Mouse (Mus musculus) midbrain, embryonic 15.5 days (tissue): ENCODE data around the gene Ptprd. TPM values are rescaled to one million over a fixed set of nuclear protein-coding genes. Genes with fewer than 3 reads are reported as not detected.

ENCODE experiments used
- ATAC-seq: fragments of 200-750 bp; cut with Nextera tagmentation; replicated peaks from 2 replicates; pipeline ENCODE4 v1.8.0; 2017; ENCODE audit warnings: moderate TSS enrichment
- H3K27ac ChIP-seq: fragments of 300-500 bp; sonication (generic); 2 replicates; pipeline ENCODE4 v1.5.1; 2015; ENCODE audit warnings: mild to moderate bottlenecking, inconsistent platforms
- H3K27me3 ChIP-seq: fragments of 300-500 bp; sonication (generic); replicated peaks from 2 replicates; pipeline ENCODE4 v1.6.1; 2015; ENCODE audit warnings: inconsistent platforms
- H3K36me3 ChIP-seq: fragments of 300-500 bp; sonication (generic); replicated peaks from 2 replicates; pipeline ENCODE4 v1.6.1; 2015; ENCODE audit warnings: inconsistent platforms
- H3K4me1 ChIP-seq: fragments of 300-500 bp; sonication (generic); 2 replicates; pipeline ENCODE4 v1.6.1; 2015; ENCODE audit warnings: inconsistent platforms
- H3K4me2 ChIP-seq: fragments of 300-500 bp; sonication (generic); 2 replicates; pipeline ENCODE4 v1.6.1; 2015; ENCODE audit warnings: inconsistent platforms, mild to moderate bottlenecking, moderate library complexity
- H3K4me3 ChIP-seq: fragments of 300-500 bp; sonication (generic); 2 replicates; pipeline ENCODE4 v1.5.1; 2015; ENCODE audit warnings: mild to moderate bottlenecking, inconsistent platforms
- H3K9ac ChIP-seq: fragments of 300-500 bp; sonication (generic); 2 replicates; pipeline ENCODE4 v1.6.1; 2015; ENCODE audit warnings: mild to moderate bottlenecking, inconsistent platforms
- H3K9me3 ChIP-seq: fragments of 300-500 bp; sonication (generic); 2 replicates; pipeline ENCODE4 v1.6.1; 2016; ENCODE audit warnings: inconsistent platforms
- WGBS: fragments of 180-500 bp; shearing (Covaris S2); methylation state at CpG from one replicate; pipeline ENCODE4 v1.1.7; 2015; ENCODE audit warnings: mixed read lengths; 5-methylcytosine and 5-hydroxymethylcytosine counted together
- polyA plus RNA-seq: library from polyadenylated mRNA; unstranded; fragments of >200 nt; fragmentation: Nextera tagmentation; extraction: Ambion mirVana; gene quantifications from 2 replicates; pipeline ENCODE4 v1.2.1, GENCODE M21; 2015

Gene Ptprd
- polyA plus RNA-seq, 1 experiment from 2014 or later: 91.7 TPM

DNA sequence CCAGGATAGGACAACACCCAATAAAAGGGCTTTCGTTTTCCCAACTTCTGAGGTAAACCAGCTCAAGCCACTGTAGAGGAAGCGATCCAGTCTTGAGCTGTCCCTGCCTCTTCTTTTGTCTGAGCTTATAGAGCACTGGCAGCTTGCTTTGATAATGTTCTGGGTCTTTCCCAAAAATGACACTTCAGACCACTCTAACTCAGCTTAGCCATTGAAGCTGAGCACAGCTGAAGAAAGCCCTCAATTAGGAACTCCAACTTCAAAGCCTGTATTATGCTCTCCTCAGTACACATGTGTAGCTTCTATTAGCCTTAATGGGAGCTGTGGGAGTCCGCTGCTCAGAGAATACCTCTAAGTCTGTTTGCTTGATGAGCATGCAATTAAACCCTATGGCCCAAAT, 1988.0 kb downstream of the Ptprd start:
- 0 out of 2 replicates have a peak, but pooled peaks have one; percentile 39 for ATAC-seq
- 40% methylated on average over 3 of the region's 3 CpGs for WGBS
- H3K4me3 ChIP-seq: no peak overlapping the region

DNA sequence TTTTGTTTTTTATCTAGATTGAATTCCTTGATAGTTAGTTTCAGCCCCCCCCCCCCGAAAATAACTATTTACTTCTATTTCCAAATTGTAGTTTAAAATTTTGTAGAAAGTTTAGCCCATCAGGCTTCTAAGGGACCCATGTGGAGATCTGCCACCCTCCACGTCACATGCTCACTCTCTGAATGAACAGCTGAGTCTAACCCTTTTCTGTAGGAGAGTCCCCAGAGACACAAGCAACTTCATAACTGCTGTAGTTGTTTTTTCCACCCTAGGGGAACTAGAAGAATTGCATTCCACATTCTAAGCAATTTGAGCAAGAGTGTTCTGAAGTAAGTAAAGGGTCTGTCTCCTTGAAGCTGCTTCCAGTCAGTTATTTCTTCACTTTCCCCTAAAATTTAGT, 1989.2 kb downstream of the Ptprd start:
- Histone ChIP-seq H3K27ac (no peak overlapping the region), H3K9ac (no peak overlapping the region), H3K4me2 (no peak overlapping the region), H3K36me3 (no peaks in the 10 kb centered on the region), H3K4me3 (no peak overlapping the region), H3K4me1 (no peaks in the 10 kb centered on the region), H3K27me3 (no peaks in the 10 kb centered on the region), H3K9me3 (no peaks in the 10 kb centered on the region)
- WGBS: 67% methylated on average over 2 of the region's 2 CpGs
- ATAC-seq: no peak

More for the DNA sequence above, 1988.0 kb downstream of the Ptprd start:
- Histone ChIP-seq H3K36me3 (no peaks in the 10 kb centered on the region), H3K9me3 (no peaks in the 10 kb centered on the region), H3K27me3 (no peaks in the 10 kb centered on the region), H3K27ac (no peak overlapping the region), H3K4me2 (no peak overlapping the region), H3K9ac (no peak overlapping the region), H3K4me1 (no peaks in the 10 kb centered on the region)

DNA sequence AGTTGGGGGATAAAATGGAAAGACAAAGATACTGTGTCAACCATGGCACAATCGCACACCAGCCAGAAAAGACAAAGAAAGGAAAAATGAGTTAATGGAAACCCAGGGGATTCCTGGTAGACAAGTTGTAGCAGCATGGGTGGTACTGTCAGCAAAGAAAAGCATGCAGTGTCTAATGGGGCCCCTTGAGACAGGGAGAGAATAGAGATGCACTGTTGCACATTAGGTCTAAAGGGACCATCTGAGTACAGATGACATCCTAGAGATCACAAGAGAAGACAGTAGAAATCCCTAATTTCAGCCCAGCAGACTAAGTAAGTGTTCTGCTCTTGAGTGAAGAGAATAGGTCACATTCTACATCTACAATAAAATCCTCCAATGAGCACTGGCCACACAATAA, 1993.7 kb downstream of the Ptprd start:
- Histone ChIP-seq H3K4me3 (no peak overlapping the region), H3K9me3 (no peaks in the 10 kb centered on the region), H3K4me2 (no peak overlapping the region), H3K27me3 (no peaks in the 10 kb centered on the region), H3K27ac (no peak overlapping the region), H3K36me3 (no peaks in the 10 kb centered on the region), H3K9ac (no peak overlapping the region), H3K4me1 (no peaks in the 10 kb centered on the region)
- peak; percentile 71 for ATAC-seq
- 50% methylated on average over 1 of the region's 1 CpGs for WGBS

DNA sequence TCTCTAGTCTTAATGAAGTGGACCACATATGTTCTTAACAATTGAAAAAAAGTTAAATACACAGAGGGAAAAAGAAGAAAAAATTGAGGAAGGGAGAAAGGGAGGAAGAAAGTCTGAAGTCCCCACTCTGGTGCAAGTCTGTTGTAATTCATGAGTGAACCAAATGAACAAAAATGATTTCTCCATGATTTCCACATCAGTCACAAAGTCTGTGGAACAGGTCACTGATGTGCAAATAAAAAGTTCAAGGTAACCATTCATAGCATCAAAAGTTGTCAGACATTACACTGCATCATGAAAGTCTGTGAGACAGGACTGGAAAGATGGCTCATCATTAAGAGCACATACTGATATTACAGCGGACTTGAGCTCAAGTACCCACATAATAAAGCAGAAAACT, 1996.6 kb downstream of the Ptprd start:
- H3K9me3 ChIP-seq: no peaks in the 10 kb centered on the region
- no peak overlapping the region for H3K9ac ChIP-seq
- H3K4me2 ChIP-seq: no peak overlapping the region
- 96% methylated on average over 1 of the region's 1 CpGs for WGBS
- no peak overlapping the region for H3K4me3 ChIP-seq
- H3K27me3 ChIP-seq: no peaks in the 10 kb centered on the region
- no peaks in the 10 kb centered on the region for H3K36me3 ChIP-seq
- no peaks in the 10 kb centered on the region for H3K4me1 ChIP-seq
- no peak for ATAC-seq
- H3K27ac ChIP-seq: no peak overlapping the region

DNA sequence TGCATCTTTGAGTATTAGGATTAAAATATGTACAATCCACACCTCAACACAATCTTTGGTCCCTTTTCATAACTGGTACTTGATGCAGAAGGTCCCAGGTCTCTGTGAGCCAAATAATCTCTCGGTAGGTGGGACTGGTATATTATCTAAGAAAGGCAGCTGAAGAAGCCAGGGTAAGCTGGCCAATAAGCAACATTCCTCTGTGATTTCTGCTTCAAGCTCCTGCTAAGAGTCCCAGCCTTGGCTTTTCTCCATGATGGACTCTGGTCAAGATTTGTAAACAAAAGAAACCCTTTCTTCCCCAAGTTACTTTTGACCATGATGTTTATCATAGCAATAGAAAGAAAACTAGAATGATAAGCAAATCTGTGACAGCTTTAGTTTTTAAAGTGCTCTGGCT, 2012.4 kb downstream of the Ptprd start:
- Histone ChIP-seq H3K36me3 (no peaks in the 10 kb centered on the region), H3K9ac (no peak overlapping the region), H3K4me2 (no peak overlapping the region), H3K27me3 (no peaks in the 10 kb centered on the region), H3K4me3 (no peak overlapping the region), H3K9me3 (no peaks in the 10 kb centered on the region), H3K27ac (no peak overlapping the region), H3K4me1 (0 out of 2 replicates have a peak, but pooled peaks cover 4% of the 10 kb centered on the region)
- ATAC-seq: no peak
- WGBS: 64% methylated on average over 1 of the region's 1 CpGs

DNA sequence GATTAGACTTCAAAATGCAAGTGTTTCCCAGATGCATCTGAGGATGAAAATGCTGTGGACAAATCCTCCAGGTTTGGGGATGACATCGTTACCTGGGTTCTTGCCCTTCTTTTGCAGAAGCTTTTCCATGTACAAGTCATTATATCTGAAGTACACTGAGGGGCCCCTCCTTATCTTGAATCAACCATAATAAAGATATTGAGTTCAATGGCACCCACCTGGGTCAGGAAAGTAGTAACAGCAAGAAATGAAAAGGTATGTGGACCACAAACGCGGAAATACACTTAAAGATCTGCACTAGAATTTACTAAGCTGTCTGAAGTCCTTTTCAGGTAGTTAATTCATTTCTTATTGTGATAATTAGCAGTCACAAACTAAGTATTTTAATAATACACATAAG, 2017.0 kb downstream of the Ptprd start:
- no peak overlapping the region for H3K27ac ChIP-seq
- H3K4me3 ChIP-seq: no peak overlapping the region
- ATAC-seq: no peak
- WGBS: 89% methylated on average over 3 of the region's 3 CpGs
- no peak overlapping the region for H3K4me2 ChIP-seq
- no peaks in the 10 kb centered on the region for H3K27me3 ChIP-seq
- H3K4me1 ChIP-seq: 0 out of 2 replicates have a peak, but pooled peaks cover 2% of the 10 kb centered on the region
- H3K9me3 ChIP-seq: no peaks in the 10 kb centered on the region
- H3K36me3 ChIP-seq: no peaks in the 10 kb centered on the region
- H3K9ac ChIP-seq: no peak overlapping the region

DNA sequence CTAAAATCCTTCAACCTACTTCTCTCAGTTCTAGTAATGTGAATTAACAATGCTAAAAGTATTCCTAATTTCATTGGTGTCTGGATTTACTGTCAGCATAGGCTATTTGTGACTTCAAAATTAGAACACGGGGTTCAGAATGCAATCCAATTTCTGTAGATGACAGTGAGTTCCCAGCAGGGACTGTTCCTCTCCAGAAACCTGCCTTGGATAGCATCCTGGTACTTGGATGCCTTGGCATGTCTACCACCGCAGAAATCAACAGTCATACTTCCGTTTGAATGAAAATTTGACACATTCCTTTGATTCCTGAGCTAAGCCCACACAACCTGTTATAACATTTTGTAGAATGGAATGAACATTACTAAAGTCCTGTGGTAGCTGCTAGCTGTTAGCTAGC, 2018.3 kb downstream of the Ptprd start:
- H3K9ac ChIP-seq: no peak overlapping the region
- H3K27ac ChIP-seq: no peak overlapping the region
- H3K4me1 ChIP-seq: 0 out of 2 replicates have a peak, but pooled peaks cover 2% of the 10 kb centered on the region
- WGBS: 89% methylated on average over 3 of the region's 3 CpGs
- no peaks in the 10 kb centered on the region for H3K36me3 ChIP-seq
- ATAC-seq: no peak
- H3K27me3 ChIP-seq: no peaks in the 10 kb centered on the region
- H3K4me2 ChIP-seq: no peak overlapping the region
- H3K9me3 ChIP-seq: no peaks in the 10 kb centered on the region
- no peak overlapping the region for H3K4me3 ChIP-seq

DNA sequence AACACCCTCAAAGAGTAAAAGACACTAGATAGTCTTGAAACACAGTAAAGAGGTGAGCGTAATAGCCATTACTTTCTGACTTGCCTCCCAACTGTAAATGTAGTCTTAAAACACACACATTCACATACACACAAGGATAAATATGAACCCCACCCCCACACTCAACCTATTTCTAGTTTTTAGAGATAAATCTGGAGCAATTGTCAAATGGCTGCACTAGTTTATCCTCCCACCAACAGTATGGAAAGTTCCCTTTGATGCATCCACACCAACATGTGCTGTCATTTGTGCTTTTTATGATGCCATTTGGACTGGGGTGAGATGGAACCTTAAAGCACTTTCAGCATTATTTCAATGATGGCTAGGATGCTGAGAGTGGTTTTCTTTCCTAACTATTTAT, 2019.7 kb downstream of the Ptprd start:
- ATAC-seq: no peak
- 0 out of 2 replicates have a peak, but pooled peaks cover 2% of the 10 kb centered on the region for H3K4me1 ChIP-seq
- no peaks in the 10 kb centered on the region for H3K27me3 ChIP-seq
- no peak overlapping the region for H3K4me3 ChIP-seq
- H3K9me3 ChIP-seq: no peaks in the 10 kb centered on the region
- H3K36me3 ChIP-seq: no peaks in the 10 kb centered on the region
- H3K4me2 ChIP-seq: no peak overlapping the region
- H3K9ac ChIP-seq: no peak overlapping the region
- H3K27ac ChIP-seq: no peak overlapping the region
- WGBS: 96% methylated on average over 1 of the region's 1 CpGs

DNA sequence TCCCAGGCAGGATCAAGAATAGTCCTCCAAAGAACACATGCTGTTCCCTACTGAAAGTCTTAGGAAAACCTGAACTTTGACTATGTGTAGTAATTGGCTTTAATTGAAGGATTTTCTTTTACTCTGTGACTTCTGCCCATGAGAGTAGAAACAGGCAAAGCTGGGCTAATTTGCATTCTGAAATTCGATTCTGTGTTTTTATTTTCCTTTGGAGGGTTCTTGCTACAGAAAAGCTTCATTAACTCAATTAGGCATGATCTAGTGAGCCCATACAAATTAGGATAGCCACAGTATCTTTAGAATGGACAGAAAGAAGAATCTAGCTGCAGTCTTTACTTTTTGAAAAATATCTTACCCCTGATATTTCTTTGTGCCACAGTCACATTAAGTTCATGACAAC, 2021.0 kb downstream of the Ptprd start:
- H3K36me3 ChIP-seq: no peaks in the 10 kb centered on the region
- no peak overlapping the region for H3K4me2 ChIP-seq
- H3K27me3 ChIP-seq: no peaks in the 10 kb centered on the region
- H3K9ac ChIP-seq: no peak overlapping the region
- ATAC-seq: no peak
- 16% methylated on average over 1 of the region's 1 CpGs for WGBS
- no peaks in the 10 kb centered on the region for H3K9me3 ChIP-seq
- no peak overlapping the region for H3K4me3 ChIP-seq
- 0 out of 2 replicates have a peak, but pooled peaks cover 2% of the 10 kb centered on the region for H3K4me1 ChIP-seq
- no peak overlapping the region for H3K27ac ChIP-seq

DNA sequence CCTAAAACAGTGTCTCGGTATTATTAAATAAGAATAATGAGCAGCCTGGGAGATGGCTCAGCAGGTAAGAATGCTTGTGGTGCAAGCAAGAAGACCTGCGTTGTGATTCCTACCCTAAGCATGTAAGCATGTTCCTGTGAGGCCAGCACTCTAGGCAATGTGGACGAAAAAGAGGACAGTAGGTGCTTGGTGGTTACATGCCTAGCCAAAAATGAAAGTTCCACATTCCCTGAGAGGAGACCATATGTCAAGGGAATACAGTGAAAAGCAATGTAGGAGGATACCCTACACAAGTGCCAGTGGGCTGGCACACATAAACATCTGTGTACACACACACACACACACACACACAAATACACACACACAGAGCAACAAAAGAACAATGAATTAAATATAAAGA, 2028.7 kb downstream of the Ptprd start:
- Histone ChIP-seq H3K4me3 (no peak overlapping the region), H3K9me3 (no peaks in the 10 kb centered on the region), H3K4me2 (no peak overlapping the region), H3K27me3 (no peaks in the 10 kb centered on the region), H3K4me1 (peaks cover 4% of the 10 kb centered on the region; the same call in 1 of the 2 replicates), H3K36me3 (no peaks in the 10 kb centered on the region), H3K27ac (no peak overlapping the region), H3K9ac (no peak overlapping the region)
- WGBS: 84% methylated on average over 3 of the region's 3 CpGs
- ATAC-seq: no peak

DNA sequence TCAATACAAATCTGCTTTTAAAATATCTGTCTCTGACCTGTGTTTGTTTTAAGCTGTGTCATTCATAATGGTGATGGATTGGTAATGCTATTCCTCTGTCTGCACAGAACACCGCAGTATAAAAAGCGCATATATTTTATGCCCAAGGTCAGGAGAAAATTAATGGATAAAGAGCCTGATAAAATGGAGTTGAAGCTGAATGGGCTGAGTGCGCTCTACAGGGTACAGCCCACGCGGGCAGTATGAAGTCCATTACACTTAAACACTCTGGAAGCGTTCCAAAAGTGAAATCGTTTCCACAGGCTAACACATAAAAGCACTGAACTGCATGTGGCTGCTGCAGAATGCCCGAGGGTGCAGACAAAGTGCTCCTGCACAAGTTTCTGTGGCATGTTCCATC, 2032.3 kb downstream of the Ptprd start:
- Histone ChIP-seq H3K9ac (no peak overlapping the region), H3K9me3 (no peaks in the 10 kb centered on the region), H3K27me3 (no peaks in the 10 kb centered on the region), H3K4me3 (no peak overlapping the region), H3K4me2 (no peak overlapping the region), H3K36me3 (no peaks in the 10 kb centered on the region), H3K4me1 (peaks cover 4% of the 10 kb centered on the region; the same call in 1 of the 2 replicates), H3K27ac (no peak overlapping the region)
- 45% methylated on average over 8 of the region's 8 CpGs for WGBS
- peak; percentile 77 for ATAC-seq

DNA sequence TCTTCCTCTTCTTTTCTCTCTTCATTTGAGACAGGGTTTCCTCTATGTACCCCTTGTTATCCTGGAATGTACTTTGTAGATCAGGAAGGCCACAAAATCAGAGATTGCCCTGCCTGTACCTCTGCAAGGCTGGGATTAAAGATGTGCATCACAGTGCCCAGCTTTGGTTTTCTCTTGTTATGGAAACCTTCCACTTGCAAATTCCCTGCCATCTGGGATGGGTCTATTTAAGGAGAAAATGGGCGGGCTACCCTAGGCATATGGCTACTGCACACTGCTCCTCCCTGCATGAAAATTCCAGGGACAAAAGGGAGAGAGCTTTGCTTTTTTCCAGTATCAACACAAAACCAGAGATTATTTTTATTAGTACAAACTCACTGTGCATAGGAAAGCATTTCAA, 2036.7 kb downstream of the Ptprd start:
- peaks cover 4% of the 10 kb centered on the region; the same call in 1 of the 2 replicates for H3K4me1 ChIP-seq
- H3K4me3 ChIP-seq: no peak overlapping the region
- no peak overlapping the region for H3K9ac ChIP-seq
- no peaks in the 10 kb centered on the region for H3K36me3 ChIP-seq
- no peaks in the 10 kb centered on the region for H3K9me3 ChIP-seq
- H3K27ac ChIP-seq: no peak overlapping the region
- H3K4me2 ChIP-seq: no peak overlapping the region
- 74% methylated on average over 1 of the region's 1 CpGs for WGBS
- ATAC-seq: no peak
- H3K27me3 ChIP-seq: no peaks in the 10 kb centered on the region

DNA sequence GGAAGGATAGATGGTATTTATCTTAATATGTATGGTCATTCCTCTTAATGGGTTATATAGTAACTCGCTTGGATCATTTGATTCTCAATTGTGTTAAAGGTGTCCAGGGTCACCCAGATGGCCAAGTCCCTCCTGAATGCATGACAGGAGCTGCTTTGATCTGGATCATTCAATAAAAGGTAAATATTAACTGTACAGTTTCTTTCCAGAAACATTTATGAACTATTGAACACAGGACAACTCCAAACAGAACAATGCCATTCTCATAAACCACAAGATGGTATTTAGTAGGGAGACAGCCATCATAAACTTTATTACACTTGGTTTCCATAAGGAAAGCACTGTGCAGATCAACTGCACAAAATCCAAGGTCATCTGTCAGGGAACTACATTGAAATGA, 2056.0 kb downstream of the Ptprd start:
- Histone ChIP-seq H3K4me1 (no peaks in the 10 kb centered on the region), H3K36me3 (no peaks in the 10 kb centered on the region), H3K27me3 (no peaks in the 10 kb centered on the region), H3K9ac (no peak overlapping the region), H3K27ac (no peak overlapping the region), H3K4me2 (no peak overlapping the region), H3K4me3 (no peak overlapping the region), H3K9me3 (no peaks in the 10 kb centered on the region)
- WGBS: 84% methylated on average over 1 of the region's 1 CpGs
- no peak for ATAC-seq
